Mouse (Mus musculus): ENCODE results near the gene Slc22a14.
A peak's percentile ranks its signal among the peaks of the same experiment; 100 is the strongest.

Gene Slc22a14

DNA sequence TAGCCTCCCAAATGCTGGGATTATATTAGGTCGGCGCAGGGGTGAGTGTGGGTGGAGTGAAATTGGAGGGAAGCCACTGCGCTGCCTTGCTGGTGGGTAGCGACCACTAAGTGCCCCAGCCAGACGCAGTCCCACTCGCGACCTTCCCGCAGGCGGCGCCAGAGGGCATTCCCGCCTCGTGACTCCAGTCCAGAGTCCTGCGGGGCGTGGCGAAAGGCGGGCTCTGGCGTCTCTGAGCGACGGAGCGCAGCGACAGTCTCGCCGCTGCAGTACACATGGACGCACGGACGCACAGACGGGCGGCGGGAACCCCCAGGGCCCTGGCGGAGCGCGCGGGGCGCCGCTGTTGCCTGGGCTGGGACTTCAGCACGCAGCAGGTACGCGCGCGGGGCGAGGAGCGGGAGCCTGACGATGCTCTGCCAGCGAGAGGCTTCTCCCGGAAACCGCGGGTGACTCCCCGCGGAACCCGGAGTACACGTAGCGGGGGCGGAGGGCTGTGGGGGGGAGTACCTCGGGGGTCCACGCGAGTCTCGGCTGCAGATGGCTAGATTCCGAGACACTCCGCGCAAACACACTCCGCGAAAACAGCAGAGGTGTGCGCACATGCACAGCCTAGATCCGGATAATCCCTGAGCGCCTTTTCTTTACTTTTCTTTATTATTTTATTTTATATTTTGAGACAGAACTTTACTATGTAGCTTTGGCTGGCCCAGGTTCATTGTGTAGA lies 7.9 kb downstream of the Slc22a14 start, which contains the start of gene Xylb:
TSS of gene Xylb (plus strand) at position 51 of the 727 bp plus-strand sequence.
- DNase-seq (ENCODE audit: low read depth, low spot score), result peak; percentile 52

DNA sequence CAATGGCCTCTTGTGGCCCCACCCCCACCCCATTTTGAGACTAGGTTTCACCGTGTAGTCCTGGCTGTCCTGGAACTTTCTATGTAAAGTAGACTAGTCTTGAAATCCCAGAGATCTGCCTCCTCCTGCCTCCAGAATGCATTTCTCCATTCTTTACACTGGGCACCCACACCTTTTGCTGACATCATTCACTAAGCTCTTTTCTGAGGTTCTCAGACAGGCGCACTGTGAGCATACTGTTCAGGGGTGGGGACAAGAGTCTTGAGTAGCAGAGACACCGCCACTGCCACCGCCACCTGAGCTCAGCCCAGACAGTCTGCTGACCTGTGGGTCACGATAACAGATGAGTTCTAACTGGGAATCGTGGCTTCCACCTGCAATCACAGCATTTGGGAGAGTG lies 9.4 kb downstream of the Slc22a14 start:
- no peak for DNase-seq (ENCODE audit: low read depth, low spot score)

DNA sequence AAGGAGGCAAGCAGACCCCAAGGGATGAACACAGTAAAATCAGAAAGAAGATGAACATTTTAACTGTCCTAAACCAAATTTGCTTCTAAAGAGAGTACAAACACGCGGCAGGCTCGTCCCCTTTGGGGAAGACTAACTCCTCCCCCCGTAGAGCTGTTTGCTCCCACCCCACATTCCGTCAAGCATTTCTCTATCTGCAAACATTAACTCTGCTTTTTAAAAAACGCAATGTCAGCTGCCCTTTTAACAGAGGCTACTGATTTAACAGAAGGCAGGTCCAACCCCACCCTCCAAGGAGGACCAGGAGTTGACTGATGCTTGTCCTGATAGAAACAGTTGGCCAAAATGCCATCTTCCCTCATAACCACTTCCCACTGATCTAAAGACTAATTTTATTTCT lies 11.4 kb downstream of the Slc22a14 start:
- DNase-seq (ENCODE audit: low read depth, low spot score), result no peak

DNA sequence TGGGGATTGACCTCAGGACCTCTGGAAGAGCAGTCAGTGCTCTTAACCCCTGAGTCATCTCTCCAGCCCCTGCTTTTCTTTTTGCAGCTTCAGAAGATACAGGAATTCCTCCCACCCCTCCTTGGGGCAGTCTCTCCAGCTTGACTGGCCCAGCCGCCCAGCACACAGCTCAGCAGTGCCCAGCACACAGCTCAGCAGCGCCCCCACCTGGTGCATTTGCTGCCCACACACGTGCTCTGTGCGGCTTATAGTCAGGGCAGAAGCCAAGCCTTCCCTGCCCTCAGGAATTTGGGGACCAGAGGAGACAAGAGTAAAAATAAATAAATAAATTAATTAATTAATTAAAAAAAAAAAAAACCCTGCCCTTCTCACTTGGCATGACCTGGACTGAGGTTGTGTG lies 13.3 kb downstream of the Slc22a14 start:
- DNase-seq (ENCODE audit: low read depth, low spot score), result no peak

DNA sequence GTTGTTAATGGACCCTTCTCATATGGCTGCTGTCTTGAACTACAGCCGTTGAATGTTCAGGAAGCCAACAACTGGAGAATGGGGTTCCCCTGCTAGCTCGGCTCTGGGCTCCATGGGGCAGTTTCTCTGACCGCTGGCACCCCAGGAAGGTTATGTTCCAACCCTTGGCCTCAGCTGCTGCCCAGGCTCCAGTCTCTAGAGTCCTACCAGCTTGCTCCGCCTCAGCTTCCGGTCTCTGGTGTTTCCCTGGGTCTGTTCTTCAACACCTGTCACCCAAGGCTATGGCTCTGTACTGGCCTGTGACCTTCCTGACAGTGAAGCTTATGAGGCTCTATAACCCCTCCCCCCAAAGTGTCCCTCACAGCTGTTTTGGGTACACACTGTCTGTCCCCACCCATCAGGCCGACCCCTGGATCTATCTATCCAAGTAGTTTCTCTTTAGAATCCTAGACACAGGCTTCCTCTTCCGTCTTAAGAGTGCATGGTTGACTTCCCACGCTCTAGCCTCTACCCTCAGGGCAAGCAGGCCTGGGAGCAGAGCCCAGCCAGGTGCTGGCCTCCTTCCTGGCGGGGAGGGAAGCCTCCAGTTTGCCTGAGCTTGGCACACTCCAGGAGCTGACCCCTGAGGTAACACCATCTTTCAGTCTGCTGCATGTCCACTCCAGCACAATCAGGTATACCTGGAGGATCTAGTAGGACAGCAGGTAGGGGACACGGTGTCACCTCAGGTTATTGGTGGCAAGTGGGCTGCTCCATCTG lies 14.2 kb downstream of the Slc22a14 start:
- DNase-seq (ENCODE audit: low read depth, low spot score), result no peak

GRCm38 (mm10) chr9:119350531-119350930 lies 14.8 kb downstream of the Slc22a14 start:
- DNase-seq (ENCODE audit: low read depth, low spot score), result no peak

- DNase-seq (ENCODE audit: low read depth, low spot score), result no peak
Observed at GRCm38 (mm10) chr9:119346376-119346775, 19.0 kb downstream of the Slc22a14 start.

DNA sequence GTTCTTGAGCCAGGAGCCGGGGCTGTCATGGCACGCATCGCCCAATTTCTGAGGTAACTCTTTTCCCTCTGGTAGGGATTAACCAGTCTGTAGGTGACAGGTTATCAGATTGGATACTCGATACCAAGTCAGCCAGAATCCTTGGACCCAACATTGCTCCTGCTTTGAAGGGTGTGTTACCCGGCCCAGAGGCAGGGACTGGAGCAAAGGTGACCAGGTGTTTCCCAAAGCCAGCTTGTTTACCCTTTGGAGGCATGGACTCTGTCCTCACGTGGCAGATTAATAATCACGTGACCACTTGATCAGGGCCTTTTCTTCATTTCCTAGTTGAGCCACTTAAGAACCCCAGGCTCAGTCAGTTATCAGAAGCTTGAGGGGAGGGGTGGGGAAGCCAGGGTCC lies 22.6 kb downstream of the Slc22a14 start:
- DNase-seq (ENCODE audit: low read depth, low spot score), result no peak

DNA sequence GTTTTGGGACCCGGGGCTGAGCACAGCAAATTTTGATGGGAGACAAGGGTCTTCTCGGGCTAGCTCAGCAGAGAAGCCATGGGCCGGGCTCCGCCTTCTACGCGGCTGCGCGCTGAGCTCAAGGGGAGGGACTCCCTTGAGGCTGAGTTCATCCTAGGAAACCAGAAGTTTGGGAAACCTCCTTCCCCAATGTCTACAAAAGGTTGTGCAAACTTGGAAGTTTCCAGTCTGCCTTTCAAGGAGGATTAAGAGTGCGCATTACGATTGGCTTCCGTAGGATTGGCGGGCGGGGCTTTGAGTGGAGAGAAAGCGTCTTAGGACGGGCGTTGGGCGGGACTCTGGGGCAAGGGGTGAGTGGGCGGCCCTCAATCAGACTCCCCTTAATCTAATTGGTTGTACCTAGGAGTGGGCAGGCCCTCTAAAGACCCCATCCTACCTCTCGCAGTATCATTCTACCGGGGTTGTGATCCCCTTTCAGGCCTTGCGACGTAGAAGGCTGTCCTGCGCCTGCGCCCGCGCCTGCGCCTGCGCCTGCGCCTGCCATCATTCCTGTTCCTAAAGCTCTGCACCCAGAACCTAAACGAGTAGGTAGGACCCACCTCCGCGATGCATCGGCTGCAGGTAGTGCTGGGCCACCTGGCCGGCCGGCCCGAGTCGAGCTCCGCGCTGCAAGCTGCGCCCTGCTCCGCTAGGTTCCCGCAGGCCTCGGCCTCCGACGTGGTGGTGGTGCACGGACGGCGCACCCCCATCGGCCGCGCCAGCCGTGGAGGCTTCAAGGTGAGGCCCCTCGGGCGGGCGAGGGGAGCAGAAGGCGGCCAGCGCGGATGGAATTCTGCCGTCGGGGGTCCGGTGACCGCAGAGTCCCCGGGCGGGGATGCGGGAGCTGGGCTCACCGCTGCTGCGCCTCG lies 24.2 kb downstream of the Slc22a14 start, which contains the start of gene Myd88:
TSS of gene Myd88 (minus strand) at position 503 of the 908 bp plus-strand sequence.
- DNase-seq (ENCODE audit: low read depth, low spot score), result peak; percentile 99

GRCm38 (mm10) chr9:119340212-119340580 lies 25.2 kb downstream of the Slc22a14 start:
- DNase-seq (ENCODE audit: low read depth, low spot score), result no peak

DNA sequence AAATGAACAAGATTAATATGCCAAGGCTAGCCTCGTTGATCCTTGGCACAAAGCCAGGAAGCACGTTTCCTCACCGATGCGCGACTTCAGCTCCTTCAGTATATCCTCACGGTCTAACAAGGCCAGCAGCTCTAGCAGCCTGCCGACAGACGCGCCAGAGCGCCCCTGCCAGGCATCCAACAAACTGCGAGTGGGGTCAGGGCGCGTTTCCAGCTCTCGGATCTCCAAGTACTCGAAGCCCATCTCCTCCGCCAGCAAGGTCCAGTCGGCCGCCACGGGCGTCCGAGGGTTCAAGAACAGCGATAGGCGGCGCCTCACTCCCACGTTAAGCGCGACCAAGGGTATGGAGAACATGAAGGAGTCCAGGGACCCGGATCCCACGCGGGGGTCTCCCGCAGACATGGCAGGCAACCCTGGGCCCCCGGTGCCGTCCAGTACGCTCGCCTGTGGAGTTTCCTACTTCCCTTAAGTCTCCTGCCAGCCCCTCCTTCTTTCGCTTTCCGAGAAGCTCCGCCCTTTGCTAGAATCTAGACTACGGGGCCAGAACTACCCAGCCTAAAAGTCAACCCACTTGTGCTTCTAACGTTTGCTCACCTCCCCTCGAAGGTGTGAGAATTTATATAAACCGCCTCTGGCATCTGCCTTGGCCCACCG lies 25.7 kb downstream of the Slc22a14 start, which contains the start of gene Acaa1a:
TSS of gene Acaa1a (plus strand) at position 119 of the 654 bp plus-strand sequence.
- DNase-seq (ENCODE audit: low read depth, low spot score), result no peak

DNA sequence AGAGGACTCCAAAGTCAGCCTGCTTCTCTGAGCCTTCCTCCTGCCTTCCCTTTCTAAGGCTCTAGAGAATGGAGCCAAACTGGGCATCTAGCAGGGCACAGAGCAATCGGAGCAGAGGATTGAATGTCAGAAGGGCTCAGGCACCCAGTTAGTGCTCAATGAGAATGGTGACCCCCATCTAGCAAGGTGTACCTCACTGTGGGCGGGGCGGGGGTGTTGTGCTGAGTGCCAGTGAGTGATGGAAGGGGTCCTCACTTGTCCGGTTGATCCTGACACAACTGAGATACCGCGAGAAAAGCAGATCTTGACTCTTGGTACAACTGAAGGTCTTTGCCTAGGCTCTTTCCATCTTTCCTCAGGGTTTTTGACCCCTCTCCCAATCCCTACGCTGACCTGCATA lies 26.2 kb downstream of the Slc22a14 start:
- no peak for DNase-seq (ENCODE audit: low read depth, low spot score)

DNA sequence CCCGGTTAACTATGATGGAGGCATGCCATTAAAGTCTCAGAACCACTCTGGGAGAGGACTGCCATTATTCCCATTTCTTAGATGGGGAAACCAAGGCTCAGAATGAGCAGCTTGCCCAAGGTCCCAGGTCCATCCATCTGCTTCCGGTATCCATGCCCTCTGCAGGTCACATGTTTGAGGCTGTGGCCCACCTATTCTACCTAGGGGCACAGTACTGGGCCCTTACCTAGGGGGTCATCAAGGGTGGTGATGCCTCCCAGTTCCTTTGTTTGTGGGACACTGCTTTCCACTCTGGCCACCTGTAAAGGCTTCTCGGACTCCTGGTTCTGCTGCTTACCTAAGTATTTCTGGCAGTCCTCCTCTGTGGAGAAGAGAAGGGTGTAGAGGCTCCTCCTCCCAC lies 27.0 kb downstream of the Slc22a14 start:
- no peak for DNase-seq (ENCODE audit: low read depth, low spot score)

DNA sequence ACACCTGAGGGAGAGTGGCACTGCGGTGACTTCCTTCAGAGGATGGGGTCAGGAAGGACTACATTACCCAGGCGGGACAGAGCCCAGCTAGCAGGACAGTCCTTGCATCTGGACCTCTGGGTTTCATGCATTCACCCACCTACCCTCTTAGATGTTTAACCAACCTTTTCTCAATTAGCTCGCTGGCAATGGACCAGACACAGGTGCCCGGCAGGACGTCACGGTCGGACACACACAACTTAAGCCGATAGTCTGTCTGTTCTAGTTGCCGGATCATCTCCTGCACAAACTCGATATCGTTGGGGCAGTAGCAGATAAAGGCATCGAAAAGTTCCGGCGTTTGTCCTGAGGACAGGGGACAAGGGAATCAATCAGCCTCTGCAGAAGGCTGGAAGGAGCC lies 27.5 kb downstream of the Slc22a14 start:
- DNase-seq (ENCODE audit: low read depth, low spot score), result no peak

DNA sequence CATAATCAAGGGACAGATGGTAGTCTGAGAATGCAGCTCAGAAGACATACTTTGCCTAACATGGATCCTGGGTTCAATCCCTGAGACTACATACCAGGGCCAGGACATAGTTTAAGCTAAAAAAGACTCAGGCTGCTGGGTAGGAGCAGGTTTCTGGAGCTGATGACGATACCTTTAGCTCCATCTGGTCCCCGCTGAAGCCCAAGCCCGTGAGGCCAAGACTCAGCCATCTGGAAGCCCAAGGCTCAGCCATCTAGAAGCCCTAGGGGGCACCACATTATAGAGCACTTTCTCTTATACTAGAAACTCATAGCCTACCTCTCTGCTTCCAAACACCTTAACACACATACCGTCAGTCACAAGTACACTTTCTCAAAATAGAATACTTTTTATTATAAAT lies 29.8 kb downstream of the Slc22a14 start:
- DNase-seq (ENCODE audit: low read depth, low spot score), result no peak

DNA sequence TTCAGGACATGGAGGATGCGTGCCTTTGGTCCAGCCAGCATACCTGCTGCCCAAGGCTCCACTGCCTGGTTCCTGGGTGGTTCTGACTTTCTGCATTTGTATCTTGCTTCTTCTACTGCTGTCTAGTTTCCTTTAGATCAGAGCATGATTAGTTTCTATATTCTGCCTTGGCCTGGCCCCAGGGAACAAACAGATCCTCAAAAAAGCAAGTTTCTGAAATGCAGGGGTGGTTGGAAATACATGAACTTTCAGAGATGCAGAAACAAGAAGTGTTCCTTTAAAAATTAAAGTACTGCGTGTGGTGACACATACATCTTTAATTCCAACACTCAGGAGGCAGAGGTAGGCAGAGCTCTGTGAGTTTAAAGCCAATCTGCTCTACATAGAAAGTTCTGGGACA lies 30.5 kb downstream of the Slc22a14 start:
- DNase-seq (ENCODE audit: low read depth, low spot score), result peak; percentile 46

DNA sequence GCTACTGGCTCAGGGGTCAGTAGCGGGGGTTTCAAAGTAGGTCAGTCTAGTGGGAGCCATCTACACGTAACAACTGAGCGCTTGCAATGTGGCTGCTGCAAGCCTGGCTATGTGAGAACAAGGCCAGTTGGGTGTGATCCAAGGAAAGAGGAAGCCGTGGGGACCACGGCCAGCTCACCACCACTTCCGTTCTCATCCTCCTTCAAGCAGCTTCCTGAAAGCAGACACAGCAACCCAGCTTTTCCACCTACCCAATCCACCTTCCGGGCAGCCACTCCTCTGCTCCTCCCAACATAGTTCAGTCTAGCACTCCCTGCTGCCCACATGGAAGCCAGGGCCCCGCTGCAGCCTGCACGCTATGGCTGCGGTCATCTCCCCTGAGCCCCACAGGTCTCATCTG lies 31.0 kb downstream of the Slc22a14 start:
- DNase-seq (ENCODE audit: low read depth, low spot score), result no peak

- no peak for DNase-seq (ENCODE audit: low read depth, low spot score)
Observed at GRCm38 (mm10) chr9:119330186-119330963, 35.0 kb downstream of the Slc22a14 start.

DNA sequence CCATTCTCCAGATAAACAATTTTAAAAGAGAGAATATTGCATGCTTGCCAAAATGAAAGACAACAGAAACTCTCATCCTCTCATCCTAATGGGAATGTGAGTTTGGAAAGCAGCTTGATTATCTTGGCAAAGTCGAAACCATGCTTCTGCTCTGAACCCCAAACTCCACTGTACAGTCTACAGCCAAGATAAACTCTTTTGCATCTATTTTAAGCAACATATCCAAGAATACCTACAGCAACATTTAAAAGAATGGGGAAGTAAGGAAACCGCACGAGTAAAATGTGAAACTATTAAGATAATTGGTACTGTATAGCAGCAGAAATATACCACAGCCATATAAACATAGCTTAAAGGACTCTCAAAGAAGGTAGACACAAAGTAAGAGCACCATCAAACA lies 36.9 kb downstream of the Slc22a14 start:
- DNase-seq (ENCODE audit: low read depth, low spot score), result no peak

DNA sequence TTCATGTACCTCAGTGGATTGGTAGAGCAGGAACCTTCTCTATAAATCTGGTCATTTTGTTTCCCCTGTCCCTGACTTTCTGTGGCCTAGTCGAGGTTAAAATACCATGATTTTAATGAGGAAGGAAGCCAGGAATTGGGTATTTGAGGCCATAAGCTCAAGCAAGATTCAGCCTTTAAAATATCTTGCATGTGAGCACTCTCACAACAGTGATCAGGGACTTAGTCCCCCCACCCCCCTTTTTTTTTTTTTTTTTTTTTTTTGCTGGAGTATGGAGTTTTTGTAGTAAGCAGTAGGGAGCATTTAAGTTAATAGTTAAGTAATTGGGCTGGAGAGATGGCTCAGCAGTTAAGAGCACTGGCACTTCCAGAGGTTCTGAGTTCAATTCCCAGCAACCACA lies 41.2 kb downstream of the Slc22a14 start:
- DNase-seq (ENCODE audit: low read depth, low spot score), result no peak

- DNase-seq (ENCODE audit: low read depth, low spot score), result no peak
Observed at GRCm38 (mm10) chr9:119323260-119323645, 42.1 kb downstream of the Slc22a14 start.
